Mouse (Mus musculus) testis, adult 2 months (tissue): Measurements from ENCODE around the gene Chit1.

Experiments used
- CTCF ChIP-seq: fragments of 200-500 bp; IDR thresholded peaks from 2 replicates; pipeline ENCODE4 v1.5.1; 2012; ENCODE audit warnings: low read depth, mild to moderate bottlenecking, inconsistent platforms, low read length, moderate library complexity; ENCODE audit not compliant: control insufficient read depth, insufficient read depth, insufficient replicate concordance
- POLR2A ChIP-seq: fragments of 200-500 bp; IDR thresholded peaks from 2 replicates; pipeline ENCODE4 v1.6.1; 2012; ENCODE audit warnings: low read depth, mild to moderate bottlenecking, inconsistent platforms, low read length, moderate library complexity; ENCODE audit not compliant: control insufficient read depth

DNA sequence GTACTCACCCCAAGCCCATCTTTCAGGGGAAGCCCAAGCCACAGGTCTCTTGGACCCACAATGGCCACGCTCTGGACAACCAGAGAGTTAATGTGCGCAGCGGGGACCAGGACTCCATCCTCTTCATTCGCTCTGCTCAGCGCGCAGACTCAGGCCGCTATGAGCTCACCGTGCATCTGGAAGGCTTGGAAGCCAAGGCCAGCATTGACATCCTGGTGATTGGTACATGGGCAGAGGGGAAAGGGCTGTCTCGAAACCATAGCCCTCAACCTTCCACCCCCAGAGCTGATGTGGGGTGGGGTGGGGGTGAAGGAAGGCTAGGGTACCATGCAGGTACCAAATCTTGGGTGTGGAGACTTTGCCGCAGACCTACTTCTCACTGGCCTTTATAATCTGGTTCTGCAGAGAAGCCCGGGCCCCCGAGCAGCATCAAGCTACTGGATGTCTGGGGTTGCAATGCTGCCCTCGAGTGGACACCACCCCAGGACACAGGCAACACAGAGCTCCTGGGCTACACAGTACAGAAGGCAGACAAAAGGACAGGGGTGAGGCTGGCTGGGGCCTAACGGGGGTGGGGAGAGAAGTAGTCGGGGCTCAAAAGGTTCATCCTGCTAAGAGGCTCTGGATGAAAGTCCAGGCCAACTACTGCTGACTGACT is 86.4 kb downstream of the Chit1 start:
- TF ChIP-seq CTCF (no peak), POLR2A (no peak)
